Mouse (Mus musculus) liver, postnatal 0 days (tissue): ENCODE measurements around the gene Tex38.

Experiments used
- CTCF ChIP-seq: sonication (generic); IDR thresholded peaks from 2 replicates; pipeline ENCODE4 v1.5.1; 2016; ENCODE audit warnings: antibody characterized with exemption, low read depth
- EP300 ChIP-seq: IDR thresholded peaks from 2 replicates; pipeline ENCODE4 v1.6.1; 2016; ENCODE audit warnings: antibody characterized with exemption, low read depth, mild to moderate bottlenecking

- TF ChIP-seq CTCF = no peak
- TF ChIP-seq EP300 = no peak
These were observed 47.1 kb downstream of the Tex38 start for GRCm38 (mm10) chr4:115733746-115734145.
